Mouse (Mus musculus): ENCODE results near the gene Eif5. TPM values are rescaled to one million over a fixed set of nuclear protein-coding genes. Genes with fewer than 3 reads are reported as not detected.

Eif5 gene
- polyA plus RNA-seq, 1 experiment from 2014 or later: 389 TPM

- Histone ChIP-seq H3K9ac (no peak overlapping the region), H3K4me3 (no peak overlapping the region), H3K9me3 (no peaks in the 10 kb centered on the region), H3K27me3 (replicated peaks) (peaks cover 1% of the 10 kb centered on the region), H3K27ac (replicated peaks) (no peak overlapping the region), H3K36me3 (no peaks in the 10 kb centered on the region), H3K4me1 (peaks cover 10% of the 10 kb centered on the region), H3K4me2 (no peak overlapping the region)
- ATAC-seq (ENCODE audit: extremely low read depth, insufficient number of reproducible peaks, low FRiP score, low TSS enrichment): no peak
- 85% methylated on average over 12 of the region's 12 CpGs for whole genome bisulfite sequencing
Observed at GRCm38 (mm10) chr12:111512572-111513063, 25.2 kb upstream of the Eif5 start.

- WGBS: 62% methylated on average over 5 of the region's 5 CpGs
- H3K27me3 ChIP-seq (replicated peaks): no peaks in the 10 kb centered on the region; the same call in 1 of the 2 replicates
- H3K36me3 ChIP-seq: no peaks in the 10 kb centered on the region
- H3K4me3 ChIP-seq: no peak overlapping the region
- H3K4me1 ChIP-seq: peaks cover 10% of the 10 kb centered on the region
- no peak overlapping the region for H3K9ac ChIP-seq
- H3K9me3 ChIP-seq: no peaks in the 10 kb centered on the region
- no peak overlapping the region for H3K4me2 ChIP-seq
- ATAC-seq (ENCODE audit: extremely low read depth, insufficient number of reproducible peaks, low FRiP score, low TSS enrichment): no peak
- no peak overlapping the region for H3K27ac ChIP-seq (replicated peaks)
Observed at GRCm38 (mm10) chr12:111513673-111514072, 24.1 kb upstream of the Eif5 start.

GRCm38 (mm10) chr12:111514231-111514792 is 23.5 kb upstream of the Eif5 start:
- Histone ChIP-seq H3K9ac (0 out of 2 replicates have a peak overlapping the region, but pooled peaks have one; percentile 10), H3K4me2 (no peak overlapping the region), H3K36me3 (no peaks in the 10 kb centered on the region), H3K9me3 (no peaks in the 10 kb centered on the region), H3K4me1 (peaks cover 10% of the 10 kb centered on the region), H3K4me3 (no peak overlapping the region), H3K27me3 (replicated peaks) (no peaks in the 10 kb centered on the region), H3K27ac (replicated peaks) (no peak overlapping the region)
- 60% methylated on average over 7 of the region's 7 CpGs for WGBS
- ATAC-seq (ENCODE audit: extremely low read depth, insufficient number of reproducible peaks, low FRiP score, low TSS enrichment): no peak

- WGBS: 79% methylated on average over 7 of the region's 7 CpGs
- Histone ChIP-seq H3K4me2 (no peak overlapping the region), H3K9me3 (no peaks in the 10 kb centered on the region), H3K36me3 (no peaks in the 10 kb centered on the region), H3K4me1 (peaks cover 10% of the 10 kb centered on the region), H3K27me3 (replicated peaks) (no peaks in the 10 kb centered on the region), H3K27ac (replicated peaks) (no peak overlapping the region), H3K4me3 (no peak overlapping the region), H3K9ac (no peak overlapping the region)
- ATAC-seq (ENCODE audit: extremely low read depth, insufficient number of reproducible peaks, low FRiP score, low TSS enrichment): no peak
Observed at GRCm38 (mm10) chr12:111514874-111515649, 22.8 kb upstream of the Eif5 start.

- Histone ChIP-seq H3K4me2 (no peak overlapping the region), H3K9ac (no peak overlapping the region), H3K27me3 (replicated peaks) (no peaks in the 10 kb centered on the region), H3K27ac (replicated peaks) (no peak overlapping the region), H3K9me3 (no peaks in the 10 kb centered on the region), H3K4me1 (peaks cover 10% of the 10 kb centered on the region), H3K4me3 (no peak overlapping the region), H3K36me3 (no peaks in the 10 kb centered on the region)
- 88% methylated on average over 5 of the region's 5 CpGs for WGBS
- no peak for ATAC-seq (ENCODE audit: extremely low read depth, insufficient number of reproducible peaks, low FRiP score, low TSS enrichment)
Observed at GRCm38 (mm10) chr12:111515920-111516319, 21.9 kb upstream of the Eif5 start.

GRCm38 (mm10) chr12:111516826-111517225 is 21.0 kb upstream of the Eif5 start:
- Histone ChIP-seq H3K4me3 (no peak overlapping the region), H3K27ac (replicated peaks) (no peak overlapping the region), H3K36me3 (no peaks in the 10 kb centered on the region), H3K27me3 (replicated peaks) (no peaks in the 10 kb centered on the region), H3K4me2 (no peak overlapping the region), H3K9me3 (0 out of 2 replicates have a peak, but pooled peaks cover under 1% of the 10 kb centered on the region), H3K9ac (no peak overlapping the region), H3K4me1 (peaks cover 10% of the 10 kb centered on the region)
- no peak for ATAC-seq (ENCODE audit: extremely low read depth, insufficient number of reproducible peaks, low FRiP score, low TSS enrichment)
- WGBS: 74% methylated on average over 6 of the region's 6 CpGs

GRCm38 (mm10) chr12:111517901-111518300 is 19.9 kb upstream of the Eif5 start:
- H3K4me1 ChIP-seq: peaks cover 10% of the 10 kb centered on the region
- no peak; the same call in 1 of the 2 replicates for ATAC-seq (ENCODE audit: extremely low read depth, insufficient number of reproducible peaks, low FRiP score, low TSS enrichment)
- WGBS: 41% methylated on average over 4 of the region's 4 CpGs

GRCm38 (mm10) chr12:111518391-111518790 is 19.4 kb upstream of the Eif5 start:
- no peaks in the 10 kb centered on the region for H3K36me3 ChIP-seq
- no peak overlapping the region for H3K9ac ChIP-seq
- peaks cover 10% of the 10 kb centered on the region for H3K4me1 ChIP-seq
- no peak overlapping the region for H3K4me2 ChIP-seq
- no peak overlapping the region for H3K4me3 ChIP-seq
- H3K27me3 ChIP-seq (replicated peaks): no peaks in the 10 kb centered on the region
- peaks cover 7% of the 10 kb centered on the region; the same call in 1 of the 2 replicates for H3K9me3 ChIP-seq
- no peak for ATAC-seq (ENCODE audit: extremely low read depth, insufficient number of reproducible peaks, low FRiP score, low TSS enrichment)
- 79% methylated on average over 9 of the region's 9 CpGs for WGBS
- H3K27ac ChIP-seq (replicated peaks): no peak overlapping the region

More at GRCm38 (mm10) chr12:111517901-111518300, 19.9 kb upstream of the Eif5 start:
- Histone ChIP-seq H3K9me3 (peaks cover 7% of the 10 kb centered on the region; the same call in 1 of the 2 replicates), H3K9ac (no peak overlapping the region), H3K4me3 (no peak overlapping the region), H3K27ac (replicated peaks) (no peak overlapping the region), H3K36me3 (no peaks in the 10 kb centered on the region), H3K4me2 (no peak overlapping the region), H3K27me3 (replicated peaks) (no peaks in the 10 kb centered on the region)

- Histone ChIP-seq H3K4me3 (no peak overlapping the region), H3K27me3 (replicated peaks) (no peaks in the 10 kb centered on the region), H3K27ac (replicated peaks) (no peak overlapping the region), H3K36me3 (no peaks in the 10 kb centered on the region), H3K4me2 (no peak overlapping the region), H3K4me1 (no peaks in the 10 kb centered on the region), H3K9ac (no peak overlapping the region), H3K9me3 (peaks cover 7% of the 10 kb centered on the region; the same call in 1 of the 2 replicates)
- 51% methylated on average over 5 of the region's 5 CpGs for WGBS
- no peak for ATAC-seq (ENCODE audit: extremely low read depth, insufficient number of reproducible peaks, low FRiP score, low TSS enrichment)
Observed at GRCm38 (mm10) chr12:111519821-111520220, 18.0 kb upstream of the Eif5 start.

- 83% methylated on average over 2 of the region's 2 CpGs for WGBS
- ATAC-seq (ENCODE audit: extremely low read depth, insufficient number of reproducible peaks, low FRiP score, low TSS enrichment): no peak
Observed at GRCm38 (mm10) chr12:111520994-111521393, 16.8 kb upstream of the Eif5 start.

GRCm38 (mm10) chr12:111524469-111524868 is 13.3 kb upstream of the Eif5 start:
- peaks cover 13% of the 10 kb centered on the region; the same call in 1 of the 2 replicates for H3K27me3 ChIP-seq (replicated peaks)
- H3K4me3 ChIP-seq: no peak overlapping the region
- H3K9me3 ChIP-seq: peaks cover 7% of the 10 kb centered on the region; the same call in 1 of the 2 replicates
- no peak overlapping the region for H3K9ac ChIP-seq
- no peak overlapping the region for H3K4me2 ChIP-seq
- 39% methylated on average over 1 of the region's 1 CpGs for WGBS
- no peak overlapping the region for H3K27ac ChIP-seq (replicated peaks)
- no peak for ATAC-seq (ENCODE audit: extremely low read depth, insufficient number of reproducible peaks, low FRiP score, low TSS enrichment)
- H3K36me3 ChIP-seq: no peaks in the 10 kb centered on the region
- H3K4me1 ChIP-seq: no peaks in the 10 kb centered on the region

More at GRCm38 (mm10) chr12:111520994-111521393, 16.8 kb upstream of the Eif5 start:
- no peaks in the 10 kb centered on the region for H3K4me1 ChIP-seq
- peaks cover 7% of the 10 kb centered on the region; the same call in 1 of the 2 replicates for H3K9me3 ChIP-seq
- no peaks in the 10 kb centered on the region for H3K36me3 ChIP-seq
- 0 out of 2 replicates have a peak, but pooled peaks cover 2% of the 10 kb centered on the region for H3K27me3 ChIP-seq (replicated peaks)
- no peak overlapping the region for H3K27ac ChIP-seq (replicated peaks)
- no peak overlapping the region for H3K4me3 ChIP-seq
- no peak overlapping the region for H3K4me2 ChIP-seq
- no peak overlapping the region for H3K9ac ChIP-seq

Measured in heart, embryonic 13.5 days (tissue).